Mouse (Mus musculus): Measurements from ENCODE around the gene Abcg4. TPM values are rescaled to one million over a fixed set of nuclear protein-coding genes. Genes with fewer than 3 reads are reported as not detected.
A peak's percentile ranks its signal among the peaks of the same experiment; 100 is the strongest.

Abcg4 gene
- total and polyA plus RNA-seq, 2 experiments from 2014 or later, result 24.1 to 69.6 TPM

DNA sequence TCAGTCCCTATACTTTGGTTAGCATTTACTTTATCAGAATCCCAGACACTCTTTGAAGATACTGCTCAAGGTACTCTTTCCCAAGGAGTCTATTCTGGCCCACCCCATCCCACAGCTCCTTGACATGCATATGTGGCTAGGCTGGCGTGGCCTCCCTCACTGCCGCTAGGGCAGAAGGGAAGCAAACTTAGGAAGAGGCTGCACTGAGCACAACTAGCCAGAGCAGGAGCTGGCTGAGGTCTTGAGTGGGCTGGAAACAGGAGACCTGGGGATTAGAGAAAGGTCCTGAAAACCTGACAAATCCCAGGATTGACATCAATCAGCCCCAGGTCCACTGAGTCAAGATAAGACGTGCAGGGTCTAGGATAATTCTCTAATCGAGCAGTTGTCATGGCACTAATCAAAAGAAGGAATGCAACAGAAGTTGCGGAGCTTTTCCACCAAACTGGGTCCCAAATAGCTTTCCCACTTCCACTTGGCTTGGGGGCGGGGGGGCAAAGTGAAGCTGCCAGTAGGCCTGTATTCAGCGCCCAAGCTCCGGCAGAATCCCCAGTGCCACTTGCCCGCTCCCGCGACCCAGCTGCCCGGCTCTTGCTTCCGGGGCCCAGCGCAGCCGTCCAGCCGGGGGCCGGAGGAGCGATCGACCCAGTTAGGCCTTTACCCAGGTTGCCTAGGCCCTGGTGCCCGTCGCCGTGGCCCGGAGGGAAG lies 20.9 kb downstream of the Abcg4 start:
- Histone ChIP-seq H3K4me1 (ENCODE audit: insufficient read depth, low read length) (peaks cover 6% of the 10 kb centered on the region), H3K27ac (peak overlapping the region; percentile 82), H3K36me3 (ENCODE audit: insufficient read depth, low read length) (no peaks in the 10 kb centered on the region), H3K4me3 (ENCODE audit: low read length) (peak overlapping the region; percentile 40), H3K9ac (replicated peaks; ENCODE audit: low read length) (peak overlapping the region; percentile 71), H3K27me3 (ENCODE audit: insufficient read depth, low read length) (no peaks in the 10 kb centered on the region), H3K4me2 (ENCODE audit: low read depth, low read length) (peak overlapping the region; percentile 57), H3K9me3 (ENCODE audit: low read length) (no peaks in the 10 kb centered on the region)
- no peak; the same call in 1 of the 2 replicates for ATAC-seq
- 7% methylated on average over 21 of the region's 23 CpGs for WGBS
- DNase-seq (ENCODE audit: low spot score), result no peak
- TF ChIP-seq CTCF (IDR thresholded peaks at IDR 0.05; ENCODE audit: low read depth), result peak; percentile 24; the same call in 1 of the 2 replicates

GRCm38 (mm10) chr9:44266478-44267226 lies 21.8 kb downstream of the Abcg4 start:
- H3K36me3 ChIP-seq (ENCODE audit: insufficient read depth, low read length), result no peaks in the 10 kb centered on the region
- ATAC-seq, result no peak
- no peaks in the 10 kb centered on the region for H3K9me3 ChIP-seq (ENCODE audit: low read length)

GRCm38 (mm10) chr9:44261388-44261787 lies 27.0 kb downstream of the Abcg4 start:
- 84% methylated on average over 14 of the region's 14 CpGs for WGBS
- no peaks in the 10 kb centered on the region for H3K4me1 ChIP-seq (ENCODE audit: insufficient read depth, low read length)
- DNase-seq (ENCODE audit: low spot score), result no peak
- no peak overlapping the region for H3K9ac ChIP-seq (replicated peaks; ENCODE audit: low read length)
- H3K27ac ChIP-seq, result no peak overlapping the region
- no peaks in the 10 kb centered on the region for H3K27me3 ChIP-seq (ENCODE audit: insufficient read depth, low read length)
- no peaks in the 10 kb centered on the region for H3K9me3 ChIP-seq (ENCODE audit: low read length)
- no peak overlapping the region for H3K4me3 ChIP-seq (ENCODE audit: low read length)
- H3K4me2 ChIP-seq (ENCODE audit: low read depth, low read length), result no peak overlapping the region
- no peak for ATAC-seq
- no peaks in the 10 kb centered on the region for H3K36me3 ChIP-seq (ENCODE audit: insufficient read depth, low read length)
- no peak for TF ChIP-seq CTCF (IDR thresholded peaks at IDR 0.05; ENCODE audit: low read depth)

More at GRCm38 (mm10) chr9:44266478-44267226, 21.8 kb downstream of the Abcg4 start:
- Histone ChIP-seq H3K27me3 (ENCODE audit: insufficient read depth, low read length) (no peaks in the 10 kb centered on the region), H3K4me3 (ENCODE audit: low read length) (no peak overlapping the region), H3K4me1 (ENCODE audit: insufficient read depth, low read length) (peaks cover 6% of the 10 kb centered on the region), H3K4me2 (ENCODE audit: low read depth, low read length) (no peak overlapping the region), H3K27ac (peak overlapping the region; percentile 82; the same call in 1 of the 2 replicates), H3K9ac (replicated peaks; ENCODE audit: low read length) (peak overlapping the region; percentile 71; the same call in 1 of the 2 replicates)
- DNase-seq (ENCODE audit: low spot score), result no peak
- no peak for TF ChIP-seq CTCF (IDR thresholded peaks at IDR 0.05; ENCODE audit: low read depth)
- 39% methylated on average over 8 of the region's 8 CpGs for WGBS

DNA sequence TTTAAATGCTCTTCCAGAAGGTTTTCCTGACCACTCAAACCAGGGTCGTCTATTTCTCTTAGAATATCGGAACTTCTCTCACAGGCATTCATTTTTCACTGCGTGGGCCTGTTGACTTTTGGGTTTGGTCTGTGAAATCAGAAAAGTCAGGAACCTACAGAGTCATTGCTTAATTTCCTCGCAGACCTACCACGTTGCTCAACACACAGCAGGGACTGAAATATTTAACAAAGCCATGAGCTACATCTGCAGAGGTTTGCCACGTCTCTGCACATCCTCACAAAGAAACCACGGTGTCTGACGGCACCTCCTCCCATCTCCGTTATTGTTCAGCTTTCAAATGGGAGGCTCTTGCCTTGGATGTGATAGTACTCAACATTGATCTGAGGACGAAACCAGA lies 29.4 kb downstream of the Abcg4 start:
- H3K4me2 ChIP-seq (ENCODE audit: low read depth, low read length), result no peak overlapping the region
- ATAC-seq (no peak), DNase-seq (ENCODE audit: low spot score) (no peak)
- TF ChIP-seq CTCF (IDR thresholded peaks at IDR 0.05; ENCODE audit: low read depth), result no peak
- peaks cover 12% of the 10 kb centered on the region for H3K4me1 ChIP-seq (ENCODE audit: insufficient read depth, low read length)
- 64% methylated on average over 10 of the region's 10 CpGs for WGBS
- H3K9me3 ChIP-seq (ENCODE audit: low read length), result no peaks in the 10 kb centered on the region
- H3K27me3 ChIP-seq (ENCODE audit: insufficient read depth, low read length), result no peaks in the 10 kb centered on the region
- H3K9ac ChIP-seq (replicated peaks; ENCODE audit: low read length), result no peak overlapping the region
- no peak overlapping the region for H3K27ac ChIP-seq
- no peaks in the 10 kb centered on the region for H3K36me3 ChIP-seq (ENCODE audit: insufficient read depth, low read length)
- no peak overlapping the region for H3K4me3 ChIP-seq (ENCODE audit: low read length)

DNA sequence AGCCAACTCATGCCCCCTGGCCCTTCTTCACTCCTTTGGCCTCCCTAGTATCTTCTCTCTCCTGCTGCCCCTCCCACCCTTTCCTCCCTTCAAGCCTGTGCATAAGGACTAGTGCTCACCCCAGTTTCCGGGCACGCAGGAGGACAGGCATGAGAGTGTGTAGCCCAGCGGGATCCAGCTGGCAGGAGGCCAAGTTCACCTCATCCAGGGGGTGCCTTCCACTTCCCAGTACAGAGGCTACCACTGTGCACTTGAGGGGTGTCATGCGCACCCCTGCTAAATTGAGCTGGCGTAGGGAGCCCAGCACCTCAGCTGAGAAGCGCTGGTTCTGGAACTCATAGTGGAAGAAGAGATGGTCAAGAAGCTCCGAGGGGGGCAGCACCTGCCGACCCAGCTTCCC lies 32.2 kb downstream of the Abcg4 start:
- no peak overlapping the region for H3K9ac ChIP-seq (replicated peaks; ENCODE audit: low read length)
- no peak overlapping the region for H3K4me3 ChIP-seq (ENCODE audit: low read length)
- H3K36me3 ChIP-seq (ENCODE audit: insufficient read depth, low read length), result no peaks in the 10 kb centered on the region
- H3K9me3 ChIP-seq (ENCODE audit: low read length), result no peaks in the 10 kb centered on the region
- 84% methylated on average over 8 of the region's 8 CpGs for WGBS
- peaks cover 16% of the 10 kb centered on the region for H3K4me1 ChIP-seq (ENCODE audit: insufficient read depth, low read length)
- ATAC-seq, result no peak
- no peak for DNase-seq (ENCODE audit: low spot score)
- TF ChIP-seq CTCF (IDR thresholded peaks at IDR 0.05; ENCODE audit: low read depth), result no peak
- H3K27me3 ChIP-seq (ENCODE audit: insufficient read depth, low read length), result no peaks in the 10 kb centered on the region
- no peak overlapping the region for H3K27ac ChIP-seq
- H3K4me2 ChIP-seq (ENCODE audit: low read depth, low read length), result no peak overlapping the region

- no peak for DNase-seq (ENCODE audit: low spot score)
- Histone ChIP-seq H3K9me3 (ENCODE audit: low read length) (no peaks in the 10 kb centered on the region), H3K4me3 (ENCODE audit: low read length) (no peak overlapping the region), H3K4me1 (ENCODE audit: insufficient read depth, low read length) (peaks cover 16% of the 10 kb centered on the region), H3K4me2 (ENCODE audit: low read depth, low read length) (no peak overlapping the region), H3K27ac (peak overlapping the region; percentile 65), H3K27me3 (ENCODE audit: insufficient read depth, low read length) (no peaks in the 10 kb centered on the region), H3K9ac (replicated peaks; ENCODE audit: low read length) (no peak overlapping the region), H3K36me3 (ENCODE audit: insufficient read depth, low read length) (no peaks in the 10 kb centered on the region)
- 18% methylated on average over 6 of the region's 6 CpGs for WGBS
- 0 out of 2 replicates have a peak, but pooled peaks have one; percentile 36 for ATAC-seq
- no peak for TF ChIP-seq CTCF (IDR thresholded peaks at IDR 0.05; ENCODE audit: low read depth)
These were observed 33.3 kb downstream of the Abcg4 start for GRCm38 (mm10) chr9:44255136-44255521.
